Mouse (Mus musculus) limb, embryonic 15.5 days (tissue): ENCODE results near the gene Pvr. TPM values are rescaled to one million over a fixed set of nuclear protein-coding genes. Genes with fewer than 3 reads are reported as not detected.

Experiments
- ATAC-seq: fragments of 200-750 bp; cut with Nextera tagmentation; 2 replicates; pipeline ENCODE4 v1.8.0; 2017; ENCODE audit warnings: low read depth, moderate TSS enrichment; ENCODE audit not compliant: insufficient number of reproducible peaks, low FRiP score, low TSS enrichment
- H3K27ac ChIP-seq: fragments of 300-500 bp; sonication (generic); 2 replicates; pipeline ENCODE4 v1.5.1; 2015; ENCODE audit warnings: moderate library complexity, mild to moderate bottlenecking, inconsistent platforms
- H3K27me3 ChIP-seq: fragments of 300-500 bp; sonication (generic); 2 replicates; pipeline ENCODE4 v1.6.1; 2015; ENCODE audit warnings: inconsistent platforms
- H3K36me3 ChIP-seq: fragments of 300-500 bp; sonication (generic); 2 replicates; pipeline ENCODE4 v1.6.1; 2015; ENCODE audit warnings: inconsistent platforms
- H3K4me1 ChIP-seq: fragments of 300-500 bp; sonication (generic); 2 replicates; pipeline ENCODE4 v1.6.1; 2015; ENCODE audit warnings: inconsistent platforms
- H3K4me2 ChIP-seq: fragments of 300-500 bp; sonication (generic); 2 replicates; pipeline ENCODE4 v1.6.1; 2015; ENCODE audit warnings: mild to moderate bottlenecking, inconsistent platforms
- H3K4me3 ChIP-seq: fragments of 300-500 bp; sonication (generic); 2 replicates; pipeline ENCODE4 v1.5.1; 2015; ENCODE audit warnings: mild to moderate bottlenecking, inconsistent platforms
- H3K9ac ChIP-seq: fragments of 300-500 bp; sonication (generic); 2 replicates; pipeline ENCODE4 v1.6.1; 2015; ENCODE audit warnings: inconsistent platforms
- H3K9me3 ChIP-seq: fragments of 300-500 bp; sonication (generic); 2 replicates; pipeline ENCODE4 v1.6.1; 2016; ENCODE audit warnings: inconsistent platforms
- WGBS: fragments of 180-500 bp; shearing (Covaris S2); methylation state at CpG from one replicate; pipeline ENCODE4 v1.1.7; 2015; 5-methylcytosine and 5-hydroxymethylcytosine counted together
- polyA plus RNA-seq: library from polyadenylated mRNA; unstranded; fragments of >200 nt; fragmentation: Nextera tagmentation; extraction: Ambion mirVana; gene quantifications from 2 replicates; pipeline ENCODE4 v1.2.1, GENCODE M21; 2015

The Pvr gene
- polyA plus RNA-seq, 1 experiment from 2014 or later, result 13.4 TPM

DNA sequence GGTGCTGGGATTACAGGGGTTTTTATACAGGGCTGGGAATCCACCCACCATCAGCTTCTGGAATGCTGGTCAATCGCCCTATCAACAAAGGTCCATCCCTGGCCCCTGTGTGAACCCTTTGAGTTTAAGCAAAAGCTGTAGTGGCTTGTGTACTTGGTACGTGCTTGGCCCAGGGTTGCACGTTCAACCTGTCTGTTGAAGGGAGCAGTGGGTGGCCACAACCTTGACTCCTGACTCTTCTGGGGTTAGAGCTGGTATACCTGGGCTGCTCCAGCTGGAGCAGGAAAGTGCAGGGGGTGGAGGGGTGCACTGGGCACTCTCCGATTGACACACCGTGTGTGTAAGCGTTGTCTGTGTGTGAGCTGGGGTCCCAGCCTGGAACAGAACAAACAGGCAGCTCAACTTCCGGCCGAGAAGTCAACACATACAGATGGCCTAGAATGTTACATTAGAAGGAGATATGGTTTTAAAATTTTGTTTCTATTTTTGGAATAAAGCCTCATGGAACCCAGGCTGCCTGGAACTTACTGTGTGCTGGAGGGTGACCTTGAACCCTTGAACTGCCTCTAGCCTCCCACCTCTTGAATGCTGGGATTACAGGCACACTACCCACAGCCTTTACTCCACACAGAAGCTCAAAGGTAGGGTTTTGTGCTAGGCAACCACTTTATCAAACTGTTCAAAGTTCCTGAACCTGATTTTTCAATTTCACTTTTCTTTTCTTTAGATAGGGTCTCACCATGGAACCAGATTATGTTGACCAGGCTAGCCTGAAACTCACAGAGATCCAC, 55.5 kb downstream of the Pvr start:
- H3K4me3 ChIP-seq, result no peak overlapping the region
- H3K4me2 ChIP-seq, result no peak overlapping the region
- 81% methylated on average over 8 of the region's 8 CpGs for WGBS
- H3K27me3 ChIP-seq, result no peaks in the 10 kb centered on the region
- no peaks in the 10 kb centered on the region for H3K4me1 ChIP-seq
- H3K9me3 ChIP-seq, result no peaks in the 10 kb centered on the region
- no peak overlapping the region for H3K9ac ChIP-seq
- H3K27ac ChIP-seq, result no peak overlapping the region
- ATAC-seq, result no peak
- no peaks in the 10 kb centered on the region for H3K36me3 ChIP-seq

DNA sequence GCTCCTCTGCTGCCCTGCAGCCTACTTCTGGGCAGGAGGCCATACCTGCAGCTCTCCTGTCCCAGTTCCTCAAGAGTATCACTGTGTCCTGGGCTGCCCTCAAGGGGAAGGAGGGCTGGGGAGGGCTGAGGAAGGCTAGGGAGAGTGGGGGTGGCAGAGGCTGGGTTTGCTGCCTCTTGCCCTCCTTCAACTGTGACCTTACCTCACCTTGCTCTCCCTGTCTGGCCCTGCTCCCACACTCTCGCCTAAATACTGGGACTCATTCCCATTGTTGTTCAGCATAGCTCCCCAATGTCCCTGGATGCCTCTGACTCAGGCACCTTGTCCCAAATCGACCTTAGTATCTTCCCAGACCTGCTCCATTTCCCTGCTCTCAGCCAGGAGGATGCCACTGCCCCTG, 56.7 kb downstream of the Pvr start:
- ATAC-seq, result no peak
- no peaks in the 10 kb centered on the region for H3K9me3 ChIP-seq
- H3K4me3 ChIP-seq, result no peak overlapping the region
- no peaks in the 10 kb centered on the region for H3K36me3 ChIP-seq
- H3K9ac ChIP-seq, result no peak overlapping the region
- H3K27ac ChIP-seq, result no peak overlapping the region
- H3K4me2 ChIP-seq, result no peak overlapping the region
- 30% methylated on average over 2 of the region's 2 CpGs for WGBS
- H3K4me1 ChIP-seq, result no peaks in the 10 kb centered on the region
- H3K27me3 ChIP-seq, result no peaks in the 10 kb centered on the region

DNA sequence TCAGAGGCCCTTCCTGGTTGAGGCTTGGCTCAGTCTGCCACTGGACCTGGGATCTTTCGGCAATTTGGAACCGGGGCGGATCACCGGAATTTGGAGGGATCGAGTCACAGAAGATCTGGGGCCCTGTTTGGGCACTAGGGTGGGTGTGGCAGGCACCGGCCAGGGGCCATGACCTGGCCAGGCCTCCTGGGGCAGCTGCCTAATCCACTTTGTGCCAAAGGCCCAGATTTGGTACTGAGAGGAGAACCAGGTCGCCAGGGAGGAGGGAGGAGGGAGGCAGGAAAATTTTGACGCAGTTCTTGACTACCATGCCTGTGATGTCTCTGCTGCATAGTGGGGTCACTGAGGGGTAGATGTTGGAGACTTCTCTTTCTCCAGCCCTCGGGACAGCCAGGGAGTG, 59.8 kb downstream of the Pvr start, which contains the start of gene Ceacam16:
Ceacam16 (minus strand) TSS at position 101 of the 400 bp plus-strand sequence.
- Histone ChIP-seq H3K4me1 (no peaks in the 10 kb centered on the region), H3K27me3 (peaks cover 7% of the 10 kb centered on the region; the same call in 1 of the 2 replicates), H3K9ac (no peak within 1 kb of the TSS), H3K36me3 (no peaks in the 10 kb centered on the region), H3K27ac (no peak within 1 kb of the TSS), H3K4me3 (no peak within 1 kb of the TSS), H3K9me3 (no peaks in the 10 kb centered on the region), H3K4me2 (no peak within 1 kb of the TSS)
- 78% methylated on average over 9 of the region's 9 CpGs for WGBS
- ATAC-seq, result no peak

DNA sequence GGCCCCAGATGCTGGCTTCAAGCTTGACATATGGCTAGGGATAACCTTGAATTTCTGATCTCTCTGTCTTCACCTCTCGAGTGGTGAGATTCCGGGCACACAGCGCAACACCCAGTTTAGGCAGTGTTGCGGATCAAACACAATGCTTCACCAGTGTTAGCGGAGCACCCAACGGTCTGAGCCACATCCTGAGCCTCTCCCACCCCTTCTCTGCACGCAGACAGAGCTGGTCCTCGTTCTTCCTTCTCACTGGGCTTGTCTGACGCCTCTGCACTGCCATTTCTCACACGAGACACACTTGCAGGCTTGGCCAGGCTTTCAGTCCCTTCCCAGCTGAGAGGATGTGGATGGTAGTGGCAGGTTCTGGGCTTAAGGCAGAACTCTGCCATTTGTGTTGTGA, 61.2 kb downstream of the Pvr start:
- no peaks in the 10 kb centered on the region for H3K9me3 ChIP-seq
- H3K9ac ChIP-seq, result no peak overlapping the region
- H3K27ac ChIP-seq, result no peak overlapping the region
- peaks cover 9% of the 10 kb centered on the region; the same call in 1 of the 2 replicates for H3K27me3 ChIP-seq
- no peaks in the 10 kb centered on the region for H3K4me1 ChIP-seq
- H3K4me3 ChIP-seq, result no peak overlapping the region
- no peak for ATAC-seq
- H3K36me3 ChIP-seq, result no peaks in the 10 kb centered on the region
- H3K4me2 ChIP-seq, result no peak overlapping the region
- 67% methylated on average over 10 of the region's 10 CpGs for WGBS

DNA sequence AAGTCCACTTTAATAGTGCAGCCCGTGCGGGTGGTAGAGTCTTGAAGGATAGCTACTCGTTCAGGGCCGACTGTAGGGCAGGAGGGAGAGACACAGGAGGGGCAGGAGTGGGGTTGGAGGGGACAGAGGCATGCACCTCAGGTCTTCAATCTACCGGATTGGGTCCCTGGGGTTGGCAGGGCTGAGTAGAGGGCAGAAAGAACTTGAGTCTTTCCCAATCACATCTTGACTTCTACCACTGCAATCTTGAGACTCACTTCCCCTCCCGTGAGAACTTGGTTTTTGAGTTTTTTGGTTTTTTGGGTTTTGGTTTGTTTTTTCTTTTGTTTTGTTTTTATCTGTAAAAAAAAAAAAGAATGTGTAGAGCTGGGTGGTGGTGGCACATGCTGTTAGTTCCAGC, 64.7 kb downstream of the Pvr start:
- Histone ChIP-seq H3K4me2 (no peak overlapping the region), H3K27me3 (peaks cover 34% of the 10 kb centered on the region), H3K9ac (no peak overlapping the region), H3K9me3 (no peaks in the 10 kb centered on the region), H3K4me3 (no peak overlapping the region), H3K27ac (no peak overlapping the region), H3K36me3 (no peaks in the 10 kb centered on the region), H3K4me1 (peaks cover 7% of the 10 kb centered on the region)
- ATAC-seq, result no peak
- 86% methylated on average over 6 of the region's 6 CpGs for WGBS

DNA sequence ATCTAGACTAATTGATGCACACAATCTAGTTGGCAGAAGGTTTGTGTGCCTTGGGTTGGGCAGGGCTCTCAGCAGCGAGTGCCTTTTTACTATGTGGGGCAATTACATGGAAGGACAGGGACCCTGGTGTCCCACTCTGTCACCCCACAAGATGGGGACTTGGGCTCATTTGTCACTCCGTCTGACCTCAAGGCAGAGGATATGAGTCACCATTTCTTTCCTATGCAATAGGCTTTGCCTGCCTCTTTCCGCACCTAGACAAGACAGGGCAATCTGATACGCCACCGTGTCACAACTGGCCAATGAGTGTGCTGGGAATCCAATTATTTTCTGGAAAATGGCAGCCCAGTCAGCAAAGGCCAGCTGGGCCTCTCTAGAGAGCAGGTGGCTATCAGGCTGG, 65.3 kb downstream of the Pvr start:
- H3K36me3 ChIP-seq, result no peaks in the 10 kb centered on the region
- WGBS, result 77% methylated on average over 5 of the region's 5 CpGs
- no peak overlapping the region for H3K27ac ChIP-seq
- no peaks in the 10 kb centered on the region for H3K9me3 ChIP-seq
- no peak for ATAC-seq
- H3K4me1 ChIP-seq, result peaks cover 7% of the 10 kb centered on the region
- H3K9ac ChIP-seq, result no peak overlapping the region
- no peak overlapping the region for H3K4me3 ChIP-seq
- H3K4me2 ChIP-seq, result no peak overlapping the region
- H3K27me3 ChIP-seq, result peaks cover 34% of the 10 kb centered on the region

Other genes with a start within 250 kb of the Pvr start
- 1.8 and 2.7 TPM in 2 replicates for gene Apoc2, start 243.2 kb downstream of the Pvr start, polyA plus RNA-seq
- gene Gm44805, start 239.7 kb downstream of the Pvr start, polyA plus RNA-seq, result not detected in 2 replicates
- gene Apoc4, start 239.7 kb downstream of the Pvr start, polyA plus RNA-seq, result 0.41 TPM in 1 of 2 replicates, not detected in the other
- gene Apoc1, start 228.5 kb downstream of the Pvr start, polyA plus RNA-seq, result 46.2 and 57.9 TPM in 2 replicates
- 409 and 468 TPM in 2 replicates for gene Apoe, start 222.0 kb downstream of the Pvr start, polyA plus RNA-seq
- 129 and 139 TPM in 2 replicates for gene Tomm40, start 205.7 kb downstream of the Pvr start, polyA plus RNA-seq
- gene Nectin2, start 170.7 kb downstream of the Pvr start, polyA plus RNA-seq, result 84.5 and 85.1 TPM in 2 replicates
- 120 and 150 TPM in 2 replicates for gene Bcam, start 150.1 kb downstream of the Pvr start, polyA plus RNA-seq
- gene Cblc, start 124.4 kb downstream of the Pvr start, polyA plus RNA-seq, result 14.6 and 15.2 TPM in 2 replicates
- 3.9 and 4.4 TPM in 2 replicates for gene Bcl3, start 98.4 kb downstream of the Pvr start, polyA plus RNA-seq
- not detected in 2 replicates for gene Gm19345, start 69.2 kb downstream of the Pvr start, polyA plus RNA-seq
- gene Ceacam16, start 59.9 kb downstream of the Pvr start, polyA plus RNA-seq, result not detected in 2 replicates
- 11.1 and 11.2 TPM in 2 replicates for gene Ceacam19, start 33.2 kb downstream of the Pvr start, polyA plus RNA-seq
- 0.15 TPM in 1 of 2 replicates, not detected in the other for gene Igsf23, start 29.6 kb upstream of the Pvr start, polyA plus RNA-seq
- not detected in 2 replicates for gene Ceacam20, start 44.3 kb upstream of the Pvr start, polyA plus RNA-seq
- not detected in 2 replicates for gene Nlrp9b, start 70.3 kb upstream of the Pvr start, polyA plus RNA-seq
- not detected in 2 replicates for gene Vmn1r91, start 178.5 kb upstream of the Pvr start, polyA plus RNA-seq
- gene Gm16442, start 201.4 kb upstream of the Pvr start, polyA plus RNA-seq, result not detected in 2 replicates
- gene Vmn1r93, start 217.9 kb upstream of the Pvr start, polyA plus RNA-seq, result not detected in 2 replicates
- not detected in 2 replicates for gene Vmn1r94, start 247.2 kb upstream of the Pvr start, polyA plus RNA-seq